Mouse (Mus musculus) C2C12 (cell line): Measurements from ENCODE around the gene Col20a1.

Experiments used
- CTCF ChIP-seq: IDR thresholded peaks from one replicate; pipeline ENCODE4 v1.5.1; 2011; ENCODE audit not compliant: control insufficient read depth, insufficient read depth, insufficient read length
- MAX ChIP-seq: IDR thresholded peaks from one replicate; pipeline ENCODE4 v1.6.1; 2011; ENCODE audit warnings: mild to moderate bottlenecking, control low read depth
- MYOG ChIP-seq: IDR thresholded peaks from one replicate; pipeline ENCODE4 v1.6.1; 2011; ENCODE audit not compliant: control insufficient read depth, insufficient read length; ENCODE audit errors: extremely low read depth

GRCm38 (mm10) chr2:181042376-181042775, 56.0 kb downstream of the Col20a1 start:
- no peak for TF ChIP-seq MYOG
- no peak for TF ChIP-seq CTCF
- no peak for TF ChIP-seq MAX
